In the genomic region with DNA sequence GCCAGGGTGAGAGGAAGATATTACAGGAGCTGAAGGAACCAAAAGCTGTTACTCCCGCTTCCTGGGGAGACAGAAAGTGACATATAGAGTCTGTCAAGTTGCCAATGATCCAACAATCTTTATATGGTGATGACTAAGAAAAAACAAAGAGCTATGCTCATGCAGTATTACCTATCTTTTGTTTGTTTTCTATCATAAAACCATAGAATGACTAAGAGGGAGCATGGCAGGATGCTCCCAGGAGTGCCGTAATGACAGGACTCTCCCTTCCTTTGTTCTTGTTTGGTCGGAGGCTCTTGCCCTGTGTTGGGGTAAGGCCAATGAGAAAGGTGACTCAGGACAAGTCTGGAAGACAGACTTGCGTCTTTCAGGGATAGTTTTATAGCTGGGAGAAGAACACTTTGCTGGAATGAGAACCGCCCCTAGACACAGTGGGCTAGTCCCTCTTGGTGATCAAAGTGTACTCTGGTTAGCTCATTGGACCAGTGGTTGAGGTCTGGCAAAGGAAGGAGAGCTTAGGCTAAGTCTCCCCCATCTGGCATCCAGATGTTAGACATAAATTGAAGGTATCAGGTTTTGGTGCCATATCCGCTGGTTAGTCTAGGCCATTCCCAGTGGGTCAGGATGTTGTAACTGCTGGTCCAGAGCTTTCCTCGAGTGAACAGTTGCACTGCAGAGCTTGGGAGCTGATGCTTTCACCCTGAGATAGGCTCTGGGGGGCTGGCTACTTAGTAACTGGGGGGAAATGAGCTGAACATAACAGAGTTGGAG, we compare ENCODE assay signal across 11 mouse cellular contexts. TPM values are rescaled to one million over a fixed set of nuclear protein-coding genes. Genes with fewer than 3 reads are reported as not detected.
DNase-seq lines count a peak whose midpoint lies in the region; ATAC-seq and TF ChIP-seq lines count a peak whose summit lies in the region.
"Had no signal": no experiment of that assay in that cellular context is flagged by ENCODE, and none has a peak within 500 bp of the region (broad histone marks: within the 10 kb centered on the region; RNA-seq: fewer than 3 reads in every experiment).

No protein-coding gene starts in this region.

- no peaks in the 10 kb centered on the region for H3K4me1 ChIP-seq in intestine, postnatal 0 days (replicated peaks; ENCODE audit: control insufficient read depth, insufficient read depth, low read length)
- peaks cover 14% of the 10 kb centered on the region for H3K4me1 ChIP-seq in kidney, embryonic 15.5 days

- no peak for TF ChIP-seq CTCF in intestine, postnatal 0 days (IDR thresholded peaks at IDR 0.05; ENCODE audit: low read depth)

- peak; percentile 54; the same call in 1 of the 2 replicates for ATAC-seq in intestine, postnatal 0 days
- ATAC-seq in kidney, embryonic 15.5 days (replicated peaks; ENCODE audit: low FRiP score), result no peak

- no peaks in the 10 kb centered on the region for H3K27me3 ChIP-seq in intestine, postnatal 0 days (replicated peaks; ENCODE audit: control insufficient read depth, insufficient read depth, low read length)
- no peaks in the 10 kb centered on the region for H3K27me3 ChIP-seq in kidney, embryonic 15.5 days
- H3K27me3 ChIP-seq: hindbrain, embryonic 12.5 days; liver, embryonic 13.5 days had no signal

- H3K9ac ChIP-seq in intestine, postnatal 0 days (ENCODE audit: low read depth, low read length), result no peak overlapping the region
- no peak overlapping the region for H3K9ac ChIP-seq in kidney, embryonic 15.5 days
- H3K9ac ChIP-seq: hindbrain, embryonic 12.5 days; liver, embryonic 13.5 days had no signal

- DNase-seq in gastrocnemius, postnatal 25 days, result peak; percentile 21
- no peak for DNase-seq in gastrocnemius, postnatal 4 days (ENCODE audit: low spot score in 2 of 2)
- DNase-seq in 3T3-L1 (ENCODE audit: low read depth, low spot score), result peak; percentile 99
- peak; percentile 81 for DNase-seq in embryo, embryonic 11 days
- DNase-seq in c-Kit-positive CD71-positive TER-119-positive erythroid progenitor cells, embryonic 14.5 days (ENCODE audit: low spot score), result no peak
- no peak for DNase-seq in adrenal gland, postnatal 4 days (ENCODE audit: low spot score in 2 of 2)
- DNase-seq: liver, embryonic 13.5 days had no signal

- no peak overlapping the region for H3K4me2 ChIP-seq in intestine, postnatal 0 days (replicated peaks; ENCODE audit: low read depth)
- H3K4me2 ChIP-seq in kidney, embryonic 15.5 days, result no peak overlapping the region
- H3K4me2 ChIP-seq: hindbrain, embryonic 12.5 days; liver, embryonic 13.5 days had no signal

- no peak overlapping the region for H3K4me3 ChIP-seq in intestine, postnatal 0 days (ENCODE audit: low read depth, low read length)
- H3K4me3 ChIP-seq in kidney, embryonic 15.5 days (replicated peaks), result no peak overlapping the region
- H3K4me3 ChIP-seq: hindbrain, embryonic 12.5 days; liver, embryonic 13.5 days had no signal

- H3K9me3 ChIP-seq in intestine, postnatal 0 days (ENCODE audit: control insufficient read depth), result no peaks in the 10 kb centered on the region
- H3K9me3 ChIP-seq in kidney, embryonic 15.5 days (replicated peaks), result no peaks in the 10 kb centered on the region
- H3K9me3 ChIP-seq: hindbrain, embryonic 12.5 days; liver, embryonic 13.5 days had no signal

- 62% methylated on average over 7 of the region's 7 CpGs for WGBS in intestine, postnatal 0 days
- WGBS in kidney, embryonic 15.5 days, result 57% methylated on average over 7 of the region's 7 CpGs

- 0 out of 2 replicates have a peak, but pooled peaks cover 4% of the 10 kb centered on the region for H3K36me3 ChIP-seq in intestine, postnatal 0 days (ENCODE audit: control insufficient read depth, insufficient read depth)
- H3K36me3 ChIP-seq in kidney, embryonic 15.5 days, result peaks cover 29% of the 10 kb centered on the region
- H3K36me3 ChIP-seq: hindbrain, embryonic 12.5 days had no signal

- no peak overlapping the region for H3K27ac ChIP-seq in intestine, postnatal 0 days (ENCODE audit: low read depth, low read length)
- no peak overlapping the region for H3K27ac ChIP-seq in kidney, embryonic 15.5 days
- H3K27ac ChIP-seq: hindbrain, embryonic 12.5 days; liver, embryonic 13.5 days had no signal

RNA-seq across cellular contexts. Expression of a gene that starts 54.7 kb away (rescaled TPM):
- total RNA-seq in gastrocnemius, postnatal 25 days (2021), result not detected
- total RNA-seq in gastrocnemius, postnatal 4 days (2021), result under 1 TPM; 0.10 to 0.16 TPM
- 459 and 473 TPM in 2 replicates for polyA plus RNA-seq in intestine, postnatal 0 days (2015; fragmentation: Nextera tagmentation; extraction: Ambion mirVana)
- under 1 TPM; 0.14 TPM for total RNA-seq in adrenal gland, postnatal 4 days (2021)
- 0.19 and 1.4 TPM in 2 replicates for polyA plus RNA-seq in kidney, embryonic 15.5 days (2015; fragmentation: Nextera tagmentation; extraction: Ambion mirVana)
- total RNA-seq: heart, adult 18-20 months had no signal

RNA-seq across cellular contexts. Expression of a gene that starts 55.0 kb away (rescaled TPM):
- total RNA-seq in gastrocnemius, postnatal 25 days (2021), result 10 to 100 TPM; 46.0 to 47.0 TPM
- 10 to 100 TPM; 88.4 to 99.3 TPM for total RNA-seq in gastrocnemius, postnatal 4 days (2021)
- 11.6 and 13.0 TPM in 2 replicates for polyA plus RNA-seq in intestine, postnatal 0 days (2015; fragmentation: Nextera tagmentation; extraction: Ambion mirVana)
- 10 to 100 TPM; 81.5 to 84.5 TPM for total RNA-seq in adrenal gland, postnatal 4 days (2021)
- polyA plus RNA-seq in kidney, embryonic 15.5 days (2015; fragmentation: Nextera tagmentation; extraction: Ambion mirVana), result 18.4 and 19.9 TPM in 2 replicates

Comparison
In these comparisons a context has a peak if more than half of its experiments do, and no peak if none do; other contexts are left out.
1. DNase-seq: peak in gastrocnemius, postnatal 25 days (single experiment), 3T3-L1 (single experiment) and embryo, embryonic 11 days (single experiment); none in gastrocnemius, postnatal 4 days (0 of 2), c-Kit-positive CD71-positive TER-119-positive erythroid progenitor cells, embryonic 14.5 days (single experiment) and adrenal gland, postnatal 4 days (0 of 2).